Mouse (Mus musculus) gastrocnemius, postnatal 14 days (tissue): ENCODE results near the gene Gm10591. TPM values are rescaled to one million over a fixed set of nuclear protein-coding genes. Genes with fewer than 3 reads are reported as not detected.
"Not testable (repeated sequence)": the region's sequence is repeated elsewhere in the genome, so short reads cannot be mapped to it uniquely, and the experiment has no call there.

Source experiments
- DNase-seq: peaks from one replicate; pipeline ENCODE4 v3.0.0; 2021; ENCODE audit warnings: mixed read lengths
- intact Hi-C: fragments of 180-260 bp; cut with DNase I; formaldehyde crosslinking; loops from one replicate; pipeline ENCODE4 v1.15.1; 2025; ENCODE audit warnings: low total_unique reads
- long read RNA-seq, 2 experiments: library from polyadenylated mRNA; stranded (forward); transcript quantifications; one replicate each; pipeline ENCODE4 v2.0.0; 2021
- total RNA-seq, 2 experiments: library from RNA; stranded (reverse); gene quantifications; 2 replicates each; pipeline ENCODE4 v1.2.3; 2021

The Gm10591 gene
- not detected for total RNA-seq
- long read RNA-seq, experiment 1, result 0 reads
- long read RNA-seq, experiment 2, result 0 reads

DNA sequence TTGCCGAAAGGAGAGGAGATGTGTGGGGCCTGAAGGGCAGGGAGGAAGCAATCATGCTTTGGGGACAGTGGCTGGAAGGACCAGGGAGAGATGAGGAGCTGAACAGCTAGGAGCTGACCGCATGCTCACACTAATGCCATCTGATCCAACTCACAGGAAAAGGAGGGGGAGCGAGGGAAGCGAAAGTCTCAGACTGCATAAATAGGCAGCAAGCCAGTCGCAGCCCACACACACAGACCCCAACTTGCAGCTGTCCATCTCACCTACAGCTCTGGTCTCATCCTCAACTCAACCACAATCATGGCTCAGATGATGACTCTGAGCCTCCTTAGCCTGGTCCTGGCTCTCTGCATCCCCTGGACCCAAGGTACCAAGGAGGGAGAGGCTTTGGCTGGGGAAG, at the start of gene Gm10591:
TSS of gene Gm10591 (plus strand) at position 301 of the 400 bp plus-strand sequence.
- DNase-seq, intact Hi-C loops: not testable (repeated sequence)

GRCm38 (mm10) chr4:42629419-42629818, 17.4 kb downstream of the Gm10591 start, which contains the start of gene Gm2564:
TSS of gene Gm2564 (plus strand) at chr4:42629719.
- DNase-seq, intact Hi-C loops: not testable (repeated sequence)

DNA sequence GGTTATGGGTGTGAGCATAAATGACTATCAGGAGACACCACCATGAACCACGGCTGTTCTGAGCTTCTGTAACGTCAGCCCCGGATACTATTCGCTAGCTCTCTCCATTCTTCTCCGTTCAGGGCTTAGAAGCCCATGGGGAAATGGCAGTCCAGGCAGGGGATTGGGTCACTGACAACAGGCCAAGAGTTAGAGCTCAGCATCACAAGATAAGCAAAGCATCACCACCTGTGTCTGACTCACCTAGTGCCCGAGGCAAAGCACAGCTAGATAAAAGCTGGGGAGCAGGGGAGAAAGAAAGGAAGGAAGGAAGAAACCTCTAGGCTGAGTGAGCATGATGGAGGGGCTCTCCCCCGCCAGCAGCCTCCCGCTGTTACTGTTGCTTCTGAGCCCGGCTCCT, 43.0 kb downstream of the Gm10591 start, which contains the start of gene Ccl27b:
TSS of gene Ccl27b (plus strand) at position 301 of the 400 bp plus-strand sequence.
- DNase-seq, intact Hi-C loops: not testable (repeated sequence)

DNA sequence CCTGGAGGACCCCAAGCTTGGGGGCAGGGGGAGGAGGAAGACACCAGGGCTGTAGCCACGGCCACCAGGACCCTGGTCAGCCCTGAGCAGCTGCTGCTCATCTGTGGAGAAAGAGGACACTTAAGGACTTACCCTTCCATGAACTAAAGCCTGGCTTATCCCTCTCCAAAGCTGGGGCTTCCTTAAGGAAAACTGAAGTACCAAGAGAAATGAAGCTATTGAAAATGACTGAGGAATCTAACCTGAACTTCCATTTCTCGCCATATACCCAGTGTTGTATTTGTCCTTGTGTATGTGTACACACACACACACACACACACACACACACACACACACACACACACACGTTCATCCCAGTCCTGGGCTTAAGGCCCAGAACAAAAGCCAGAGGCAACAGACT, 49.8 kb downstream of the Gm10591 start, which contains the start of gene Il11ra2:
TSS of gene Il11ra2 (minus strand) at position 101 of the 400 bp plus-strand sequence.
- intact Hi-C loops, DNase-seq: not testable (repeated sequence)

Other genes starting within 250 kb of the Gm10591 start
- not detected for gene Gm21586, start 172.8 kb upstream of the Gm10591 start, total RNA-seq
- gene Gm2163, start 145.4 kb upstream of the Gm10591 start, total RNA-seq, result not detected
- under 1 TPM in 1 of 2 experiments, not detected in 1; 0.12 TPM for gene Fam205a2, start 84.0 kb upstream of the Gm10591 start, total RNA-seq
- gene Gm2564, start 17.5 kb downstream of the Gm10591 start, total RNA-seq, result 1 to 10 TPM; 1.1 to 3.3 TPM
- gene Ccl27b, start 43.1 kb downstream of the Gm10591 start, total RNA-seq, result not detected
- under 1 TPM in 1 of 2 experiments, not detected in 1; 0.44 TPM for gene Il11ra2, start 49.7 kb downstream of the Gm10591 start, total RNA-seq
- not detected for gene 4930578G10Rik, start 123.3 kb downstream of the Gm10591 start, total RNA-seq
- under 1 TPM in 1 of 2 experiments, not detected in 1; 0.66 TPM for gene Ccl19, start 144.4 kb downstream of the Gm10591 start, total RNA-seq
- gene Ccl21a, start 161.8 kb downstream of the Gm10591 start, total RNA-seq, result 1 to 10 TPM; 5.3 to 7.3 TPM
- not detected for gene Fam205a1, start 241.7 kb downstream of the Gm10591 start, total RNA-seq
- gene Gm12394, start 244.6 kb downstream of the Gm10591 start, total RNA-seq, result not detected